Mouse (Mus musculus) midbrain, embryonic 15.5 days (tissue): ENCODE results near the gene G0s2. TPM values are rescaled to one million over a fixed set of nuclear protein-coding genes. Genes with fewer than 3 reads are reported as not detected.
"Not testable (repeated sequence)": the region's sequence is repeated elsewhere in the genome, so short reads cannot be mapped to it uniquely, and the experiment has no call there.

Experiments
- ATAC-seq: fragments of 200-750 bp; cut with Nextera tagmentation; replicated peaks from 2 replicates; pipeline ENCODE4 v1.8.0; 2017; ENCODE audit warnings: moderate TSS enrichment
- H3K27ac ChIP-seq: fragments of 300-500 bp; sonication (generic); 2 replicates; pipeline ENCODE4 v1.5.1; 2015; ENCODE audit warnings: mild to moderate bottlenecking, inconsistent platforms
- H3K27me3 ChIP-seq: fragments of 300-500 bp; sonication (generic); replicated peaks from 2 replicates; pipeline ENCODE4 v1.6.1; 2015; ENCODE audit warnings: inconsistent platforms
- H3K36me3 ChIP-seq: fragments of 300-500 bp; sonication (generic); replicated peaks from 2 replicates; pipeline ENCODE4 v1.6.1; 2015; ENCODE audit warnings: inconsistent platforms
- H3K4me1 ChIP-seq: fragments of 300-500 bp; sonication (generic); 2 replicates; pipeline ENCODE4 v1.6.1; 2015; ENCODE audit warnings: inconsistent platforms
- H3K4me2 ChIP-seq: fragments of 300-500 bp; sonication (generic); 2 replicates; pipeline ENCODE4 v1.6.1; 2015; ENCODE audit warnings: inconsistent platforms, mild to moderate bottlenecking, moderate library complexity
- H3K4me3 ChIP-seq: fragments of 300-500 bp; sonication (generic); 2 replicates; pipeline ENCODE4 v1.5.1; 2015; ENCODE audit warnings: mild to moderate bottlenecking, inconsistent platforms
- H3K9ac ChIP-seq: fragments of 300-500 bp; sonication (generic); 2 replicates; pipeline ENCODE4 v1.6.1; 2015; ENCODE audit warnings: mild to moderate bottlenecking, inconsistent platforms
- H3K9me3 ChIP-seq: fragments of 300-500 bp; sonication (generic); 2 replicates; pipeline ENCODE4 v1.6.1; 2016; ENCODE audit warnings: inconsistent platforms
- WGBS: fragments of 180-500 bp; shearing (Covaris S2); methylation state at CpG from one replicate; pipeline ENCODE4 v1.1.7; 2015; ENCODE audit warnings: mixed read lengths; 5-methylcytosine and 5-hydroxymethylcytosine counted together
- polyA plus RNA-seq: library from polyadenylated mRNA; unstranded; fragments of >200 nt; fragmentation: Nextera tagmentation; extraction: Ambion mirVana; gene quantifications from 2 replicates; pipeline ENCODE4 v1.2.1, GENCODE M21; 2015

G0s2 gene
- polyA plus RNA-seq, 1 experiment from 2014 or later = 5.3 TPM

- 82% methylated on average over 7 of the region's 7 CpGs for WGBS
- no peaks in the 10 kb centered on the region for H3K36me3 ChIP-seq
- no peak overlapping the region for H3K4me3 ChIP-seq
- H3K9me3 ChIP-seq = no peaks in the 10 kb centered on the region
- no peak overlapping the region for H3K27ac ChIP-seq
- no peak for ATAC-seq
- H3K4me1 ChIP-seq = no peaks in the 10 kb centered on the region
- no peak overlapping the region for H3K9ac ChIP-seq
- H3K4me2 ChIP-seq = no peak overlapping the region
- H3K27me3 ChIP-seq = no peaks in the 10 kb centered on the region
Measured at GRCm38 (mm10) chr1:193261897-193262548, 11.0 kb downstream of the G0s2 start.

GRCm38 (mm10) chr1:193259559-193259958 is 13.5 kb downstream of the G0s2 start:
- WGBS = 93% methylated on average over 9 of the region's 9 CpGs
- no peak overlapping the region for H3K9ac ChIP-seq
- H3K36me3 ChIP-seq = no peaks in the 10 kb centered on the region
- no peaks in the 10 kb centered on the region for H3K9me3 ChIP-seq
- no peaks in the 10 kb centered on the region for H3K4me1 ChIP-seq
- no peaks in the 10 kb centered on the region for H3K27me3 ChIP-seq
- ATAC-seq = no peak
- H3K4me3 ChIP-seq = no peak overlapping the region
- H3K27ac ChIP-seq = no peak overlapping the region
- H3K4me2 ChIP-seq = no peak overlapping the region

- no peak for ATAC-seq
- Histone ChIP-seq H3K4me2 (no peak overlapping the region), H3K9ac (no peak overlapping the region), H3K4me3 (no peak overlapping the region), H3K27me3 (no peaks in the 10 kb centered on the region), H3K4me1 (no peaks in the 10 kb centered on the region), H3K9me3 (no peaks in the 10 kb centered on the region), H3K27ac (no peak overlapping the region), H3K36me3 (no peaks in the 10 kb centered on the region)
- WGBS = 73% methylated on average over 5 of the region's 5 CpGs
Measured at GRCm38 (mm10) chr1:193256621-193257098, 16.4 kb downstream of the G0s2 start.

- Histone ChIP-seq H3K27ac (no peak overlapping the region), H3K4me1 (no peaks in the 10 kb centered on the region)
- ATAC-seq = no peak; the same call in 1 of the 2 replicates
Measured at GRCm38 (mm10) chr1:193256289-193256577, 16.8 kb downstream of the G0s2 start.

GRCm38 (mm10) chr1:193255488-193256288 is 17.3 kb downstream of the G0s2 start:
- 26% methylated on average over 3 of the region's 3 CpGs for WGBS
- Histone ChIP-seq H3K9ac (no peak overlapping the region), H3K27ac (no peak overlapping the region), H3K9me3 (no peaks in the 10 kb centered on the region), H3K4me2 (no peak overlapping the region), H3K36me3 (no peaks in the 10 kb centered on the region), H3K27me3 (no peaks in the 10 kb centered on the region), H3K4me3 (no peak overlapping the region), H3K4me1 (no peaks in the 10 kb centered on the region)
- ATAC-seq = peak; percentile 66

More at GRCm38 (mm10) chr1:193256289-193256577, 16.8 kb downstream of the G0s2 start:
- no peaks in the 10 kb centered on the region for H3K36me3 ChIP-seq
- H3K9me3 ChIP-seq = no peaks in the 10 kb centered on the region
- no peak overlapping the region for H3K4me2 ChIP-seq
- no peak overlapping the region for H3K9ac ChIP-seq
- no peak overlapping the region for H3K4me3 ChIP-seq
- no peaks in the 10 kb centered on the region for H3K27me3 ChIP-seq

- ATAC-seq = no peak
- WGBS = 74% methylated on average over 8 of the region's 8 CpGs
- H3K4me2 ChIP-seq = no peak overlapping the region
Measured at GRCm38 (mm10) chr1:193255032-193255431, 18.0 kb downstream of the G0s2 start.

GRCm38 (mm10) chr1:193253895-193254294 is 19.1 kb downstream of the G0s2 start:
- H3K4me3 ChIP-seq, H3K4me1 ChIP-seq, ATAC-seq, H3K27me3 ChIP-seq, H3K27ac ChIP-seq, H3K9ac ChIP-seq, H3K36me3 ChIP-seq, H3K9me3 ChIP-seq, H3K4me2 ChIP-seq: not testable (repeated sequence)
- 77% methylated on average over 3 of the region's 3 CpGs for WGBS

More at GRCm38 (mm10) chr1:193255032-193255431, 18.0 kb downstream of the G0s2 start:
- H3K4me3 ChIP-seq = no peak overlapping the region
- H3K4me1 ChIP-seq = no peaks in the 10 kb centered on the region
- H3K9me3 ChIP-seq = no peaks in the 10 kb centered on the region
- H3K36me3 ChIP-seq = no peaks in the 10 kb centered on the region
- no peak overlapping the region for H3K27ac ChIP-seq
- H3K9ac ChIP-seq = no peak overlapping the region
- no peaks in the 10 kb centered on the region for H3K27me3 ChIP-seq

- Histone ChIP-seq H3K9me3 (no peaks in the 10 kb centered on the region), H3K4me1 (no peaks in the 10 kb centered on the region), H3K36me3 (no peaks in the 10 kb centered on the region), H3K9ac (no peak overlapping the region), H3K4me3 (no peak overlapping the region), H3K27me3 (no peaks in the 10 kb centered on the region), H3K27ac (no peak overlapping the region), H3K4me2 (no peak overlapping the region)
- 60% methylated on average over 5 of the region's 5 CpGs for WGBS
- no peak for ATAC-seq
Measured at GRCm38 (mm10) chr1:193252616-193253015, 20.4 kb downstream of the G0s2 start.

- Histone ChIP-seq H3K36me3 (no peaks in the 10 kb centered on the region), H3K4me3 (no peak overlapping the region), H3K27ac (no peak overlapping the region), H3K4me2 (no peak overlapping the region), H3K9me3 (no peaks in the 10 kb centered on the region), H3K27me3 (no peaks in the 10 kb centered on the region), H3K9ac (no peak overlapping the region), H3K4me1 (no peaks in the 10 kb centered on the region)
- 81% methylated on average over 7 of the region's 7 CpGs for WGBS
- ATAC-seq = no peak
Measured at GRCm38 (mm10) chr1:193251386-193251785, 21.6 kb downstream of the G0s2 start.

- H3K27ac ChIP-seq = no peak overlapping the region
- no peak overlapping the region for H3K4me2 ChIP-seq
- no peak overlapping the region for H3K4me3 ChIP-seq
- H3K9ac ChIP-seq = no peak overlapping the region
- no peaks in the 10 kb centered on the region for H3K36me3 ChIP-seq
- WGBS = 89% methylated on average over 2 of the region's 2 CpGs
- ATAC-seq = no peak
- H3K27me3 ChIP-seq = no peaks in the 10 kb centered on the region
- H3K4me1 ChIP-seq = no peaks in the 10 kb centered on the region
- H3K9me3 ChIP-seq = no peaks in the 10 kb centered on the region
Measured at GRCm38 (mm10) chr1:193250026-193250425, 23.0 kb downstream of the G0s2 start.

GRCm38 (mm10) chr1:193244235-193244634 is 28.8 kb downstream of the G0s2 start:
- Histone ChIP-seq H3K27me3 (no peaks in the 10 kb centered on the region), H3K4me3 (no peak overlapping the region), H3K4me2 (no peak overlapping the region), H3K4me1 (no peaks in the 10 kb centered on the region), H3K9ac (no peak overlapping the region), H3K9me3 (no peaks in the 10 kb centered on the region), H3K27ac (no peak overlapping the region), H3K36me3 (no peaks in the 10 kb centered on the region)
- ATAC-seq = no peak
- WGBS = 59% methylated on average over 6 of the region's 6 CpGs

GRCm38 (mm10) chr1:193243571-193244193 is 29.3 kb downstream of the G0s2 start:
- no peaks in the 10 kb centered on the region for H3K36me3 ChIP-seq
- H3K4me1 ChIP-seq = no peaks in the 10 kb centered on the region
- WGBS = 57% methylated on average over 10 of the region's 10 CpGs
- ATAC-seq = no peak
- no peak overlapping the region for H3K4me3 ChIP-seq
- H3K27me3 ChIP-seq = no peaks in the 10 kb centered on the region
- no peak overlapping the region for H3K27ac ChIP-seq
- H3K4me2 ChIP-seq = no peak overlapping the region
- H3K9me3 ChIP-seq = no peaks in the 10 kb centered on the region
- H3K9ac ChIP-seq = no peak overlapping the region
